Mouse (Mus musculus): Measurements from ENCODE around the gene Ptgis. TPM values are rescaled to one million over a fixed set of nuclear protein-coding genes. Genes with fewer than 3 reads are reported as not detected.

Ptgis gene
- polyA plus RNA-seq, 1 experiment, result 9.1 TPM

DNA sequence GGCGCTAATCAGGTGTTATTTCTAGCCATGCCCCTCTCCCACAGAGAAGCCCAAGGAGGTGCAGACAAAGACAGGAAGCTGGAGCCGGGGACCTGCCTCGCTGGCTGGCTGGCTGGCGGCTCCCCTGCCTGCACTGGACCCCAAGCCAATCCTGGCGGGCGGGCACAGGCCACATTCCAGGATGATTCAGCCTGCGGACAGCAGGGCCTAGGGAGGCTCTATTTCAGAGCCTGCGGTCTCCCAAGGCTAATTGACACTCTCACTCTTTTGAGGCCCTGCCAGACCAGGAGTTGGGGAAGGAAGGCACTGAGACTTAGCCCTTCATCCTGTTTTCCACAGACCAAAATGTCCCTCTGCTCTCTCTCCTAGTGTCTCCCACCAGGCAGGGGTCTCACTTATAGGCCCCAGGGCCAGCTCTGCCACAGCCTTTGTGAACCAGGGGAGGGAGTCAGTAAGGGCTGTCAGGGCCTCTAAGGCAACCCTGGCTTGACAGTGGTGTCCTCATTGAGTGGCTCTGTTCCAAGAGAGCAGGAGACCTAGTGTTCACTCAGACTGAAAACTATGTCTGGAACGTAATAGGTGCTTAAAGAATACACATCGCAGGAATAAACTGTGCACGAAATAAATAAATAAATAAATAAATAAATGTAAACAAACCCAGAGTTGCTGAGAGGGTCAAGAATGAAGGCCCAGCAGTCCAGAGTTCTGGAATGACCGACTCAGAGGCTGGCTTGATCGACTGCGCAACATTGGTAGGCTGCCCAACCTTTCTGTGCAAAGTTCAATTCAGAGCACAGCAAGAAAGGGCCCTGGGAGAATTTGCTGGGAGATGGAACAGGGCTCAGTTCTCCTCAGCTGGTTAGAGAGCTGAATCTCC lies 8.0 kb downstream of the Ptgis start:
- TF ChIP-seq CTCF (IDR thresholded peaks at IDR 0.05; ENCODE audit: control insufficient read depth, insufficient read depth, insufficient replicate concordance, low read depth, low read length) (no peak), POLR2A (IDR thresholded peaks at IDR 0.05; ENCODE audit: control insufficient read depth, low read depth, low read length) (no peak)
- Histone ChIP-seq H3K4me1 (ENCODE audit: control insufficient read depth, insufficient read depth, low read length) (peaks cover 9% of the 10 kb centered on the region), H3K27ac (ENCODE audit: control insufficient read depth, insufficient read depth, low read depth, low read length) (0 out of 2 replicates have a peak overlapping the region, but pooled peaks have one; percentile 36), H3K4me3 (ENCODE audit: control insufficient read depth, low read depth, low read length) (no peak overlapping the region), H3K36me3 (ENCODE audit: control insufficient read depth, insufficient read depth, low read length) (no peaks in the 10 kb centered on the region), H3K27me3 (ENCODE audit: control insufficient read depth, insufficient read depth, low read length) (no peaks in the 10 kb centered on the region)

DNA sequence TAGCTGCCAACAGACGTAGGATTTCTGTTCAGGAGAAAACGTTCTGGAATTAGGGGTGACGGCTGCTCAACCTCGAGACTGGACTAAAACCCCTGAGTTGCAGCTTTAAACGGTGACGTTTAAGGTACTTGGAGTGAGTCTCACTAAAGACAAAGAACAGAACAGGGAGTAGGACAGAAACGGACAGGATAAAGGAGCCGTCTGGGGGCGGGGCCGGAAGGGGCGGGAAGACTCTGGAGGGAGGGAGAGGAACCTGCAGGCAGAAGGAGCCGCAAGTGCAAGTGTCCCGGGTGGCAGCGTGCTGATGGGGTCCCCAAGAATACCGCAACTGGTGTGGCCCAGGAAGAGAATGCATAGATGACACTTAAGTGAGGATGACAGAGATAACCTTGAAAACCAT lies 9.8 kb downstream of the Ptgis start:
- TF ChIP-seq CTCF (IDR thresholded peaks at IDR 0.05; ENCODE audit: control insufficient read depth, insufficient read depth, insufficient replicate concordance, low read depth, low read length) (no peak), POLR2A (IDR thresholded peaks at IDR 0.05; ENCODE audit: control insufficient read depth, low read depth, low read length) (no peak)
- no peak overlapping the region for H3K4me3 ChIP-seq (ENCODE audit: control insufficient read depth, low read depth, low read length)
- no peak overlapping the region for H3K27ac ChIP-seq (ENCODE audit: control insufficient read depth, insufficient read depth, low read depth, low read length)
- H3K4me1 ChIP-seq (ENCODE audit: control insufficient read depth, insufficient read depth, low read length), result peaks cover 9% of the 10 kb centered on the region
- H3K36me3 ChIP-seq (ENCODE audit: control insufficient read depth, insufficient read depth, low read length), result no peaks in the 10 kb centered on the region
- H3K27me3 ChIP-seq (ENCODE audit: control insufficient read depth, insufficient read depth, low read length), result no peaks in the 10 kb centered on the region

DNA sequence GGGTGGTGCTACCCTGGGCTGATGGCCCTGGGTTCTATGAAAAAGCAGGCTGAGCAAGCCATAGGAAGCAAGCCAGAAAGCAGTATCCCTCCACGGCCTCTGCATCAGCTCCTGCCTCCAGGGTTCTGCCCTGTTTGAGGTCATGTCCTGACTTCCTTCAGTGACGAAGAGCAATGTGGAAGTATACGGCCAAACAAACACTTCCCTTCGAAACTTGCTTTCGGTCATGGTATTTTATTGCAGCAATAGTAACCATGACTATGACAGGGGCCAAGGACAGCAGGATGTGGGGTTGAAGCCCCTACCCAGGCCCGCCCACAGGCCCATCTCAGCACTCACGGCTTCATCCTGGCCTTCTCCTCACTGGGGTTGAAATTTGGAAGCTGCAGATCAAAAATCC lies 15.5 kb downstream of the Ptgis start:
- no peaks in the 10 kb centered on the region for H3K4me1 ChIP-seq (ENCODE audit: control insufficient read depth, insufficient read depth, low read length)
- no peak overlapping the region for H3K27ac ChIP-seq (ENCODE audit: control insufficient read depth, insufficient read depth, low read depth, low read length)
- H3K36me3 ChIP-seq (ENCODE audit: control insufficient read depth, insufficient read depth, low read length), result no peaks in the 10 kb centered on the region
- TF ChIP-seq CTCF (IDR thresholded peaks at IDR 0.05; ENCODE audit: control insufficient read depth, insufficient read depth, insufficient replicate concordance, low read depth, low read length) (no peak), POLR2A (IDR thresholded peaks at IDR 0.05; ENCODE audit: control insufficient read depth, low read depth, low read length) (no peak)
- no peak overlapping the region for H3K4me3 ChIP-seq (ENCODE audit: control insufficient read depth, low read depth, low read length)
- no peaks in the 10 kb centered on the region for H3K27me3 ChIP-seq (ENCODE audit: control insufficient read depth, insufficient read depth, low read length)

DNA sequence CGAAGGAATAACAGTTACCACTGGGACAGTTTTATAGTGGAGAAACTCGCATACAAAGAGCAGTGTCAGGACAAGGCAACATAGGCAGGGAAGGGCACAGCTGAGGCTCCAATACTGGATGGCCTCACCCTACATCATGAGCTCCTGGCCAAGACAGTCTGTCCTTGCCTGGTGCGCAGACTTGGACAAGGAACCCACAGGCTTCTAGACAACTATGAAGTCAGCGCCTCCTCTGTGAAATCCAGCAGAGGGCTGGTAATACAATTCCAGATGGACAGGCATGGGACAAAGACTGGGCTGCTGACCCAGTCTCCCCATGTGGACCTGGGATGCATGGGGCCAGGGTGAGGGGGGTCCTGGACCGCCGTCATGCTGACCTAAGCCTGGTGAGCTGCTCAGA lies 16.2 kb downstream of the Ptgis start:
- H3K36me3 ChIP-seq (ENCODE audit: control insufficient read depth, insufficient read depth, low read length), result no peaks in the 10 kb centered on the region
- no peak for TF ChIP-seq POLR2A (IDR thresholded peaks at IDR 0.05; ENCODE audit: control insufficient read depth, low read depth, low read length)
- no peak for TF ChIP-seq CTCF (IDR thresholded peaks at IDR 0.05; ENCODE audit: control insufficient read depth, insufficient read depth, insufficient replicate concordance, low read depth, low read length)

DNA sequence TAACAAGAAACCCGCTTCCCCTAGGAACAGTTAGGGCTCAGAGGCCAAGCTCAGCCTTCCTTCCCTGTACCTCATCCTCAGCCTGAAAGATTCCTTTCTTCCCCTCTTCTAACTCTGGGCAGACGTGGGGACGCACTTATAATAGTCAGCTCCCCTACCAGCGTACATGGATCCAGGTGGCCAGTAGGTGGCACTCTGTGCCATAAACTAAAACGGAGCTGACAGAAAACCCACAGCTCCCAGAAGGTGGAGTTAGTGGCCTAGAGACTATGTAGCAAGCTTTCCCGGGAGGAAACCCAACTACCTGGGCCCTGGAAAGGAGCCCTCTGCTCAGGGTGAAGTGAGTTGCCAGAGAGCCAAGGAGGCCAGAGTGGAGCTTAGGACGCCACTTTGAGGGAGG lies 18.3 kb downstream of the Ptgis start:
- TF ChIP-seq POLR2A (IDR thresholded peaks at IDR 0.05; ENCODE audit: control insufficient read depth, low read depth, low read length) (no peak), CTCF (IDR thresholded peaks at IDR 0.05; ENCODE audit: control insufficient read depth, insufficient read depth, insufficient replicate concordance, low read depth, low read length) (peak; percentile 37; the same call in 1 of the 2 replicates)
- H3K27me3 ChIP-seq (ENCODE audit: control insufficient read depth, insufficient read depth, low read length), result no peaks in the 10 kb centered on the region
- H3K4me3 ChIP-seq (ENCODE audit: control insufficient read depth, low read depth, low read length), result no peak overlapping the region
- H3K27ac ChIP-seq (ENCODE audit: control insufficient read depth, insufficient read depth, low read depth, low read length), result no peak overlapping the region
- H3K4me1 ChIP-seq (ENCODE audit: control insufficient read depth, insufficient read depth, low read length), result no peaks in the 10 kb centered on the region
- H3K36me3 ChIP-seq (ENCODE audit: control insufficient read depth, insufficient read depth, low read length), result no peaks in the 10 kb centered on the region

More for the DNA sequence above, 16.2 kb downstream of the Ptgis start:
- H3K27ac ChIP-seq (ENCODE audit: control insufficient read depth, insufficient read depth, low read depth, low read length), result no peak overlapping the region
- H3K4me1 ChIP-seq (ENCODE audit: control insufficient read depth, insufficient read depth, low read length), result no peaks in the 10 kb centered on the region
- H3K4me3 ChIP-seq (ENCODE audit: control insufficient read depth, low read depth, low read length), result no peak overlapping the region
- H3K27me3 ChIP-seq (ENCODE audit: control insufficient read depth, insufficient read depth, low read length), result no peaks in the 10 kb centered on the region

DNA sequence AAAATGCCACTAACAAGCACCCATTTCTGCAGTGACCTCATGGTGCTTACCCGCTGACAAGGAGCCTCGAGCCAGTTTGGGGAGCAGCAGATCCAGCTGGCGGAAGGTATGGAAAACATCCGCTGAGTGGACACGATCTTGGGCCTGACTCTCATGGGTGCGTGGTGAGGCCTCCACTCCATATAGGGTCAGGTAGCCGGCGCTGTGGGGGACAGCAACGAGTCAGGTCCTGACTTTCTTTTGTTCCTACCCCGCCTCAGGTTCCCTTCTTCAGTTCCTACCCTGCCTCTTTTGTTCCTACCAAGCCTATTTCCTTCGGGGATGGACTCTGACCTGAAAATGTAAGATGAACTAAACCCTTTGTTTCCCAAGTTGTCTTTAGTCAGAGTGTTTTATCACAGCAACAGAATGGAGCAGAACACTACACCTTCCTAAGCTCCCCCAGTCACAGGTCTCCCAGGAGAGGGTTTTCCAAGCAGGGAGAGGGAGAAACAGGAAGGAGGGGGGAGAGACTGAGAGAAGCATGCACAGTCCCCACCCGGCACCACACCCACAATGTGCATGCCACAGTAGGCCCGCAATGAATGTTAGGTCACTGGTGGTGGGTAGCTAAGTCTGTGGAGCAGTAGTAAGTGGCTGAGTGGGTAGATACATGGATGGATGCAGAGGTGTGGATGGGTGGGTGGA lies 19.1 kb downstream of the Ptgis start:
- Histone ChIP-seq H3K4me1 (ENCODE audit: control insufficient read depth, insufficient read depth, low read length) (no peaks in the 10 kb centered on the region), H3K36me3 (ENCODE audit: control insufficient read depth, insufficient read depth, low read length) (no peaks in the 10 kb centered on the region), H3K4me3 (ENCODE audit: control insufficient read depth, low read depth, low read length) (no peak overlapping the region), H3K27me3 (ENCODE audit: control insufficient read depth, insufficient read depth, low read length) (no peaks in the 10 kb centered on the region), H3K27ac (ENCODE audit: control insufficient read depth, insufficient read depth, low read depth, low read length) (no peak overlapping the region)
- TF ChIP-seq CTCF (IDR thresholded peaks at IDR 0.05; ENCODE audit: control insufficient read depth, insufficient read depth, insufficient replicate concordance, low read depth, low read length), result no peak
- no peak for TF ChIP-seq POLR2A (IDR thresholded peaks at IDR 0.05; ENCODE audit: control insufficient read depth, low read depth, low read length)

DNA sequence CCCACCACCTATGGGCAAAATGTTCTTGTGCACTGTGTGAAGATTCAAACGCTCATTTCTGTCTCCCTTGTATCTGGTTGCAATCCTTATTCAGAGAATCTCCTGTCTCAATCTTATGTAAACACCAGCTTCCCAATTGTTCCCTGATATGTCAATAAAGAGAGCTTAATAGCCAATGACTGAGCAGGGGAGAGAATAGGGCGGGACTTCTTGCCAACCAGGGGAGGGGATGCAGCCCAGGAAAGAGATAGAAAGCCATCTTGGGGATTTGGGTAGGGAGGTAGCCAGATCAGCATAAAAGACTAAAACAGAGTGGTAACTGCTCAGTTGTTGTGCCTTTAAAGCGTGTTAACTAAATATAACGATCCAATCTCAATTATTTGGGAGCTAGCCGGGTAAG lies 19.7 kb downstream of the Ptgis start:
- Histone ChIP-seq H3K27me3 (ENCODE audit: control insufficient read depth, insufficient read depth, low read length) (no peaks in the 10 kb centered on the region), H3K27ac (ENCODE audit: control insufficient read depth, insufficient read depth, low read depth, low read length) (no peak overlapping the region), H3K36me3 (ENCODE audit: control insufficient read depth, insufficient read depth, low read length) (no peaks in the 10 kb centered on the region), H3K4me1 (ENCODE audit: control insufficient read depth, insufficient read depth, low read length) (no peaks in the 10 kb centered on the region), H3K4me3 (ENCODE audit: control insufficient read depth, low read depth, low read length) (no peak overlapping the region)
- TF ChIP-seq POLR2A (IDR thresholded peaks at IDR 0.05; ENCODE audit: control insufficient read depth, low read depth, low read length) (no peak), CTCF (IDR thresholded peaks at IDR 0.05; ENCODE audit: control insufficient read depth, insufficient read depth, insufficient replicate concordance, low read depth, low read length) (no peak)

Measured in testis, adult 2 months (tissue).